Mouse (Mus musculus): ENCODE data around the gene En2. TPM values are rescaled to one million over a fixed set of nuclear protein-coding genes. Genes with fewer than 3 reads are reported as not detected.

The En2 gene
- polyA plus RNA-seq, 1 experiment from 2014 or later = not detected

DNA sequence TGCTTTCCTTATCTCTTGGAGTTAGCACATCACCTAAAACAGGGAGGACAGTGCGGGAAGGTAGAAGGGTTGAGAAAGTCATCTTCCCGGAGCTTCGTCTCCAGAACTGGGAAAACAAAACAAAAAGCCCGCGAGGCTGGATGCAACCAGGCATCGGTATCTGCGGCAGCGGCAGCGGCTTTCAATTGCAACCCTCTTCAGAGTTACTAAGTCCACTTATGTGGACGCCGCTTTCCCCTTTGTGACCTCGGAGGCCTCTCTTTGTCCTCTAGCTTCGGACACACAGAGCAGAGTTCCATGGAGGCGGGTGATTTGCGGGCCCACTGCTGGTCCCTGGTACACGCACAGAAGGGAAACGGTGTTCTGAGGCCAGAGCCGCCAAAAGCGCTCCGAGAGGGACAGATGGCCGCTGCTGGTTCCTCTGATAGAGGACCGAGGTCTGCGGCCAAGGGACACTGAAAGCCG lies 3.5 kb upstream of the En2 start:
- peaks cover 32% of the 10 kb centered on the region for H3K4me1 ChIP-seq
- no peak for ATAC-seq (ENCODE audit: low FRiP score)
- no peak overlapping the region for H3K4me3 ChIP-seq (replicated peaks)
- WGBS = under 1% methylated on average over 24 of the region's 24 CpGs
- peaks cover 97% of the 10 kb centered on the region for H3K27me3 ChIP-seq (replicated peaks)
- H3K4me2 ChIP-seq = no peak overlapping the region
- H3K9ac ChIP-seq (replicated peaks) = no peak overlapping the region
- no peak overlapping the region for H3K27ac ChIP-seq (replicated peaks)
- no peaks in the 10 kb centered on the region for H3K36me3 ChIP-seq
- H3K9me3 ChIP-seq (replicated peaks) = no peaks in the 10 kb centered on the region

- Histone ChIP-seq H3K27ac (replicated peaks) (no peak overlapping the region), H3K27me3 (replicated peaks) (peaks cover 93% of the 10 kb centered on the region), H3K4me2 (no peak overlapping the region), H3K9me3 (replicated peaks) (no peaks in the 10 kb centered on the region), H3K4me1 (peaks cover 25% of the 10 kb centered on the region), H3K4me3 (replicated peaks) (no peak overlapping the region), H3K36me3 (no peaks in the 10 kb centered on the region), H3K9ac (replicated peaks) (no peak overlapping the region)
- 14% methylated on average over 1 of the region's 1 CpGs for whole genome bisulfite sequencing
- no peak for ATAC-seq (ENCODE audit: low FRiP score)
Observed at GRCm38 (mm10) chr5:28163926-28164325, 1.6 kb upstream of the En2 start.

- no peak overlapping the region for H3K9ac ChIP-seq (replicated peaks)
- WGBS = under 1% methylated on average over 110 of the region's 111 CpGs
- H3K9me3 ChIP-seq (replicated peaks) = no peaks in the 10 kb centered on the region
- H3K4me1 ChIP-seq = peaks cover 25% of the 10 kb centered on the region
- peak overlapping the region; percentile 91 for H3K4me2 ChIP-seq
- peak; percentile 29; the same call in 1 of the 2 replicates for ATAC-seq (ENCODE audit: low FRiP score)
- H3K27me3 ChIP-seq (replicated peaks) = peaks cover 89% of the 10 kb centered on the region
- no peak overlapping the region for H3K27ac ChIP-seq (replicated peaks)
- H3K4me3 ChIP-seq (replicated peaks) = peak overlapping the region; percentile 41
- H3K36me3 ChIP-seq = no peaks in the 10 kb centered on the region
Observed at GRCm38 (mm10) chr5:28166256-28167231, 1.1 kb downstream of the En2 start.

- Histone ChIP-seq H3K4me2 (peak overlapping the region; percentile 11; the same call in 1 of the 2 replicates), H3K4me3 (replicated peaks) (no peak overlapping the region), H3K27me3 (replicated peaks) (peaks cover 90% of the 10 kb centered on the region), H3K36me3 (no peaks in the 10 kb centered on the region), H3K9ac (replicated peaks) (no peak overlapping the region), H3K9me3 (replicated peaks) (no peaks in the 10 kb centered on the region), H3K4me1 (peaks cover 22% of the 10 kb centered on the region), H3K27ac (replicated peaks) (no peak overlapping the region)
- ATAC-seq (ENCODE audit: low FRiP score) = no peak
- under 1% methylated on average over 29 of the region's 29 CpGs for WGBS
Observed at GRCm38 (mm10) chr5:28167611-28168252, 2.2 kb downstream of the En2 start.

GRCm38 (mm10) chr5:28168253-28169165 lies 3.0 kb downstream of the En2 start:
- no peak; the same call in 1 of the 2 replicates for ATAC-seq (ENCODE audit: low FRiP score)
- under 1% methylated on average over 36 of the region's 36 CpGs for whole genome bisulfite sequencing
- Histone ChIP-seq H3K36me3 (no peaks in the 10 kb centered on the region), H3K4me3 (replicated peaks) (no peak overlapping the region), H3K4me2 (peak overlapping the region; percentile 11; the same call in 1 of the 2 replicates), H3K27me3 (replicated peaks) (peaks cover 90% of the 10 kb centered on the region), H3K9ac (replicated peaks) (no peak overlapping the region), H3K27ac (replicated peaks) (no peak overlapping the region), H3K9me3 (replicated peaks) (no peaks in the 10 kb centered on the region), H3K4me1 (peaks cover 22% of the 10 kb centered on the region)

DNA sequence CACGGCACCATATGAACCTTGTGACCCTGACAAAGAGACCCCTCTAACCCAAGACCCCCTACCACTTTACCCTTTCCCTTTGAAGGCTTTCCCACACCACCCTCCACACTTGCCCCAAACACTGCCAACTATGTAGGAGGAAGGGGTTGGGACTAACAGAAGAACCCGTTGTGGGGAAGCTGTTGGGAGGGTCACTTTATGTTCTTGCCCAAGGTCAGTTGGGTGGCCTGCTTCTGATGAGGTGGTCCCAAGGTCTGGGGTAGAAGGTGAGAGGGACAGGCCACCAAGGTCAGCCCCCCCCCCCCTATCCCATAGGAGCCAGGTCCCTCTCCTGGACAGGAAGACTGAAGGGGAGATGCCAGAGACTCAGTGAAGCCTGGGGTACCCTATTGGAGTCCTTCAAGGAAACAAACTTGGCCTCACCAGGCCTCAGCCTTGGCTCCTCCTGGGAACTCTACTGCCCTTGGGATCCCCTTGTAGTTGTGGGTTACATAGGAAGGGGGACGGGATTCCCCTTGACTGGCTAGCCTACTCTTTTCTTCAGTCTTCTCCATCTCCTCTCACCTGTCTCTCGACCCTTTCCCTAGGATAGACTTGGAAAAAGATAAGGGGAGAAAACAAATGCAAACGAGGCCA lies 3.8 kb downstream of the En2 start:
- Histone ChIP-seq H3K27me3 (replicated peaks) (peaks cover 90% of the 10 kb centered on the region), H3K4me3 (replicated peaks) (no peak overlapping the region), H3K9me3 (replicated peaks) (no peaks in the 10 kb centered on the region), H3K36me3 (no peaks in the 10 kb centered on the region), H3K9ac (replicated peaks) (no peak overlapping the region), H3K27ac (replicated peaks) (no peak overlapping the region), H3K4me2 (no peak overlapping the region), H3K4me1 (peaks cover 22% of the 10 kb centered on the region)
- WGBS = 8% methylated on average over 5 of the region's 5 CpGs
- ATAC-seq (ENCODE audit: low FRiP score) = no peak

GRCm38 (mm10) chr5:28170081-28170480 lies 4.6 kb downstream of the En2 start:
- H3K27ac ChIP-seq (replicated peaks) = no peak overlapping the region
- ATAC-seq (ENCODE audit: low FRiP score) = no peak
- 2% methylated on average over 17 of the region's 17 CpGs for WGBS

GRCm38 (mm10) chr5:28170892-28171291 lies 5.4 kb downstream of the En2 start:
- ATAC-seq (ENCODE audit: low FRiP score) = no peak
- Histone ChIP-seq H3K27me3 (replicated peaks) (peaks cover 88% of the 10 kb centered on the region), H3K9ac (replicated peaks) (no peak overlapping the region), H3K4me2 (no peak overlapping the region), H3K36me3 (no peaks in the 10 kb centered on the region), H3K4me1 (peaks cover 16% of the 10 kb centered on the region), H3K27ac (replicated peaks) (no peak overlapping the region), H3K4me3 (replicated peaks) (no peak overlapping the region), H3K9me3 (replicated peaks) (no peaks in the 10 kb centered on the region)
- WGBS = 1% methylated on average over 19 of the region's 19 CpGs

More at GRCm38 (mm10) chr5:28170081-28170480, 4.6 kb downstream of the En2 start:
- H3K9me3 ChIP-seq (replicated peaks) = no peaks in the 10 kb centered on the region
- H3K36me3 ChIP-seq = no peaks in the 10 kb centered on the region
- H3K4me3 ChIP-seq (replicated peaks) = no peak overlapping the region
- no peak overlapping the region for H3K4me2 ChIP-seq
- H3K27me3 ChIP-seq (replicated peaks) = peaks cover 88% of the 10 kb centered on the region
- no peak overlapping the region for H3K9ac ChIP-seq (replicated peaks)
- peaks cover 23% of the 10 kb centered on the region for H3K4me1 ChIP-seq

GRCm38 (mm10) chr5:28171667-28172066 lies 6.2 kb downstream of the En2 start:
- H3K9ac ChIP-seq (replicated peaks) = no peak overlapping the region
- 8% methylated on average over 5 of the region's 5 CpGs for WGBS

DNA sequence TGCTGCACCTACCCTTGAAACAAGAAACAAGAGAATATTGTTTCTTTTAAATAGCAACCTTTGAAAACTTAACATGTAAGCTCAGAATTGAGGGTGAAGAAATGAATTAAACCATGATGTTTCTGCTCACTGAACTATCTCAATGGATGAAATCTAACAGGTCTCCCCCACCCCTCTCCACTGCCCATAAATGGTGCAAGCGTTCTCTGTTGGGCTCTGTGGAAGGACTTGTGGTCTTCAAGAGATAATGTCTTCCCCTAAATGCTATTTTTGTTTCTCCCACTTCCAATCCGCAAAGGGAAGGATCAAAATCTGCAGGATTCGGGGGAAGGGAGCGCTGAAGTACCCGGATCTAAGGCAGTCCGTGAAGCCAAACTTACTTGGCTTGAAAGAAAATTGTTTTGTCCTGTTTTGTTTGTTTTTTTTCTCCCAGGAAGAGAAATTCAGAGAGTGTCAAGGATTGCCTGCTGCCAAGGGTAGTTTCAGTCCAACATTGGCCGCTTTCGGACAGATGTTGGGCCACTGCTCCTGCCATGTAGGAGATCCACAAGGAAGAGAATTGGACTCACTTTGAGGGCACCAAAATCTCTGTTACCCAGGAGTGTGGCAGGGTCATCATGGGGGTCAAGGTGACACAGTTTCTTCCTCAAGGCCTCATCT lies 6.9 kb downstream of the En2 start:
- peaks cover 90% of the 10 kb centered on the region for H3K27me3 ChIP-seq (replicated peaks)
- 6% methylated on average over 8 of the region's 8 CpGs for WGBS
- H3K4me1 ChIP-seq = 0 out of 2 replicates have a peak, but pooled peaks cover 5% of the 10 kb centered on the region
- no peaks in the 10 kb centered on the region for H3K36me3 ChIP-seq
- H3K9me3 ChIP-seq (replicated peaks) = no peaks in the 10 kb centered on the region
- H3K4me3 ChIP-seq (replicated peaks) = no peak overlapping the region
- no peak overlapping the region for H3K4me2 ChIP-seq
- H3K27ac ChIP-seq (replicated peaks) = no peak overlapping the region
- ATAC-seq (ENCODE audit: low FRiP score) = no peak
- no peak overlapping the region for H3K9ac ChIP-seq (replicated peaks)

More at GRCm38 (mm10) chr5:28171667-28172066, 6.2 kb downstream of the En2 start:
- ATAC-seq (ENCODE audit: low FRiP score) = no peak
- peaks cover 88% of the 10 kb centered on the region for H3K27me3 ChIP-seq (replicated peaks)
- H3K4me1 ChIP-seq = peaks cover 9% of the 10 kb centered on the region
- H3K4me2 ChIP-seq = no peak overlapping the region
- no peaks in the 10 kb centered on the region for H3K9me3 ChIP-seq (replicated peaks)
- no peaks in the 10 kb centered on the region for H3K36me3 ChIP-seq
- no peak overlapping the region for H3K27ac ChIP-seq (replicated peaks)
- H3K4me3 ChIP-seq (replicated peaks) = no peak overlapping the region

All from neural tube, embryonic 15.5 days (tissue).